Mouse (Mus musculus) lung, adult 2 months (tissue): ENCODE measurements around the gene Rassf1.

ENCODE experiments used
- CTCF ChIP-seq: fragments of 200-500 bp; IDR thresholded peaks from 2 replicates; pipeline ENCODE4 v1.5.1; 2011; ENCODE audit warnings: mild to moderate bottlenecking, low read length, control low read depth; ENCODE audit not compliant: insufficient read depth
- POLR2A ChIP-seq: fragments of 200-500 bp; IDR thresholded peaks from 2 replicates; pipeline ENCODE4 v1.6.1; 2011; ENCODE audit warnings: low read depth, mild to moderate bottlenecking, control low read depth, low read length, borderline replicate concordance; ENCODE audit errors: extremely low read depth

DNA sequence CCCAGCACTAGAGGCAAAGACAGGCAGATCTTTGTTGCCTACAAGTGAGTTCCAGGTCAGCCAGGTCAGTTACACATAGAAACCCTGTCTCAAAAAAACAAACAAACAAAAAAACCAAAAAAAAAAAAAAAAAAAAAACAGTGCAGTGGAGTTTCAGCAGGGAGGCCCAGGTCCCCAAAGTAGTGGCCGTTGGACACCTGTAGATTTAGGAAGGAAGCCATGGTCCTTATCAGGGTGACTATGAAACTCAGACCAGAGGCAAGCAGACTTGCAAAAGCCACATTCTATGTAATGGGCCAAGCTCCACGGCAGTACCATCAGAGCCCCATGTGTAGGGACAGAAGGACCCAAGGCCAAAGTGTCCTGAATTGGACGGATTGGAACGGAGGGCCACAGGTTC lies 30.2 kb downstream of the Rassf1 start:
- TF ChIP-seq CTCF (no peak), POLR2A (no peak)
